Mouse (Mus musculus) heart, adult 2 months (tissue): ENCODE data around the gene Nbeal1.

Experiments used
- CTCF ChIP-seq: fragments of 200-600 bp; IDR thresholded peaks from 2 replicates; pipeline ENCODE4 v1.8.1; 2022; ENCODE audit warnings: antibody characterized with exemption, mild to moderate bottlenecking, moderate library complexity
- EP300 ChIP-seq: fragments of 200-500 bp; IDR thresholded peaks from 2 replicates; pipeline ENCODE4 v1.6.1; 2011; ENCODE audit warnings: low read depth, low read length, control low read depth; ENCODE audit not compliant: insufficient read depth
- POLR2A ChIP-seq: fragments of 200-500 bp; IDR thresholded peaks from 2 replicates; pipeline ENCODE4 v1.6.1; 2011; ENCODE audit warnings: mild to moderate bottlenecking, low read depth, low read length, control low read depth; ENCODE audit not compliant: insufficient read depth

DNA sequence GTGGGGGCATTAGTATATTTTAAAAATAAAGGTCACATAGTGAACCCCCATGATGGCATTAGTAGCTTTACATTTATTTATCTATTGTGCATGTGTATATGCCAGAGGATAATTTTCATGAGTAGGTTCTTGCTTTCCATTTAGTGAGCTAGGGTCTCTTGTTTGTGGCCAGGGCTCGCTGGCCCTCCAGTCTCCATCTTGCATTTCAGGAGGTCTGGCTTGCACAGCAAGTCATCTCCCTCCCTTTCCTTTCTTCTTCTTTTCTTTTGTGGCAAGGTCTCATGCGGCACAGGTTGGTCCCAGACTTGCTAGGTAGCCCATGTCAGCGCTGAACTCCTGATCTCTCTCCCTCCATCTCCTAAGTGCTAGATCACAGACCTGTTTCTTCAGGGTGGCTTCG is 1.0 kb upstream of the Nbeal1 start:
- TF ChIP-seq POLR2A (no peak), CTCF (no peak), EP300 (no peak)
